Mouse (Mus musculus): ENCODE results near the gene Arl16. TPM values are rescaled to one million over a fixed set of nuclear protein-coding genes. Genes with fewer than 3 reads are reported as not detected.
"Not testable (repeated sequence)": the region's sequence is repeated elsewhere in the genome, so short reads cannot be mapped to it uniquely, and the experiment has no call there.

Arl16 gene
- polyA plus RNA-seq (2015; fragmentation: Nextera tagmentation; extraction: Ambion mirVana) = 42.7 and 53.3 TPM in 2 replicates

GRCm38 (mm10) chr11:120467051-120467735 is at the start of gene Arl16:
Gene Arl16, minus strand, starts transcription at chr11:120467607.
- WGBS = under 1% methylated on average over 54 of the region's 54 CpGs
- ATAC-seq (replicated peaks; ENCODE audit: low FRiP score) = peak; percentile 100
- no peaks in the 10 kb centered on the region for H3K27me3 ChIP-seq
- peak within 1 kb of the TSS; percentile 82 for H3K27ac ChIP-seq
- peak within 1 kb of the TSS; percentile 95 for H3K9ac ChIP-seq
- H3K9me3 ChIP-seq (replicated peaks) = no peaks in the 10 kb centered on the region
- H3K4me3 ChIP-seq (replicated peaks) = peak within 1 kb of the TSS; percentile 100
- peaks cover 69% of the 10 kb centered on the region for H3K36me3 ChIP-seq
- H3K4me1 ChIP-seq = peaks cover 26% of the 10 kb centered on the region
- H3K4me2 ChIP-seq = peak within 1 kb of the TSS; percentile 85

- no peaks in the 10 kb centered on the region for H3K9me3 ChIP-seq (replicated peaks)
- no peaks in the 10 kb centered on the region for H3K36me3 ChIP-seq
- WGBS = 89% methylated on average over 4 of the region's 4 CpGs
- H3K4me3 ChIP-seq (replicated peaks) = no peak overlapping the region
- ATAC-seq (replicated peaks; ENCODE audit: low FRiP score) = no peak
- H3K4me2 ChIP-seq = no peak overlapping the region
- peaks cover 31% of the 10 kb centered on the region for H3K4me1 ChIP-seq
- no peaks in the 10 kb centered on the region for H3K27me3 ChIP-seq
- no peak overlapping the region for H3K27ac ChIP-seq
- H3K9ac ChIP-seq = no peak overlapping the region
These were observed 49.7 kb upstream of the Arl16 start for GRCm38 (mm10) chr11:120517147-120517546.

- H3K4me1 ChIP-seq = peaks cover 37% of the 10 kb centered on the region
- H3K4me2 ChIP-seq = no peak overlapping the region
- peak; percentile 71 for ATAC-seq (replicated peaks; ENCODE audit: low FRiP score)
- no peaks in the 10 kb centered on the region for H3K36me3 ChIP-seq
- no peaks in the 10 kb centered on the region for H3K27me3 ChIP-seq
- no peak overlapping the region for H3K9ac ChIP-seq
- 17% methylated on average over 17 of the region's 17 CpGs for WGBS
- no peaks in the 10 kb centered on the region for H3K9me3 ChIP-seq (replicated peaks)
- H3K27ac ChIP-seq = no peak overlapping the region
- no peak overlapping the region for H3K4me3 ChIP-seq (replicated peaks)
These were observed 48.2 kb upstream of the Arl16 start for GRCm38 (mm10) chr11:120515611-120516010.

GRCm38 (mm10) chr11:120514262-120514661 is 46.9 kb upstream of the Arl16 start:
- not testable (repeated sequence) for H3K36me3 ChIP-seq; H3K9me3 ChIP-seq (replicated peaks)

GRCm38 (mm10) chr11:120512790-120513453 is 45.5 kb upstream of the Arl16 start:
- no peak for ATAC-seq (replicated peaks; ENCODE audit: low FRiP score)
- Histone ChIP-seq H3K27ac (no peak overlapping the region), H3K9me3 (replicated peaks) (no peaks in the 10 kb centered on the region), H3K4me3 (replicated peaks) (no peak overlapping the region), H3K36me3 (no peaks in the 10 kb centered on the region), H3K27me3 (no peaks in the 10 kb centered on the region), H3K9ac (no peak overlapping the region), H3K4me2 (no peak overlapping the region), H3K4me1 (peaks cover 25% of the 10 kb centered on the region)
- WGBS = 24% methylated on average over 6 of the region's 6 CpGs

More at GRCm38 (mm10) chr11:120514262-120514661, 46.9 kb upstream of the Arl16 start:
- WGBS = 89% methylated on average over 2 of the region's 2 CpGs
- H3K27ac ChIP-seq; H3K27me3 ChIP-seq; ATAC-seq (replicated peaks; ENCODE audit: low FRiP score); H3K4me2 ChIP-seq; H3K4me3 ChIP-seq (replicated peaks); H3K9ac ChIP-seq: not testable (repeated sequence)
- peaks cover 33% of the 10 kb centered on the region for H3K4me1 ChIP-seq

GRCm38 (mm10) chr11:120510375-120511030 is 43.1 kb upstream of the Arl16 start:
- Histone ChIP-seq H3K4me3 (replicated peaks) (peak overlapping the region; percentile 32), H3K27me3 (no peaks in the 10 kb centered on the region), H3K27ac (peak overlapping the region; percentile 64), H3K9ac (peak overlapping the region; percentile 26; the same call in 1 of the 2 replicates), H3K4me1 (peaks cover 27% of the 10 kb centered on the region), H3K36me3 (no peaks in the 10 kb centered on the region), H3K4me2 (peak overlapping the region; percentile 53), H3K9me3 (replicated peaks) (no peaks in the 10 kb centered on the region)
- ATAC-seq (replicated peaks; ENCODE audit: low FRiP score) = no peak; the same call in 1 of the 2 replicates
- WGBS = 11% methylated on average over 16 of the region's 16 CpGs

- Histone ChIP-seq H3K36me3 (no peaks in the 10 kb centered on the region), H3K4me3 (replicated peaks) (no peak overlapping the region), H3K27ac (peak overlapping the region; percentile 64; the same call in 1 of the 2 replicates), H3K4me2 (peak overlapping the region; percentile 53; the same call in 1 of the 2 replicates), H3K27me3 (no peaks in the 10 kb centered on the region), H3K9ac (no peak overlapping the region), H3K9me3 (replicated peaks) (no peaks in the 10 kb centered on the region), H3K4me1 (peaks cover 27% of the 10 kb centered on the region)
- ATAC-seq (replicated peaks; ENCODE audit: low FRiP score) = no peak
- 52% methylated on average over 4 of the region's 4 CpGs for WGBS
These were observed 42.5 kb upstream of the Arl16 start for GRCm38 (mm10) chr11:120509940-120510339.

GRCm38 (mm10) chr11:120508290-120508870 is 41.0 kb upstream of the Arl16 start:
- ATAC-seq (replicated peaks; ENCODE audit: low FRiP score) = no peak
- H3K4me2 ChIP-seq = no peak overlapping the region
- H3K4me3 ChIP-seq (replicated peaks) = no peak overlapping the region
- H3K4me1 ChIP-seq = peaks cover 27% of the 10 kb centered on the region
- no peaks in the 10 kb centered on the region for H3K27me3 ChIP-seq
- 80% methylated on average over 9 of the region's 9 CpGs for WGBS
- no peaks in the 10 kb centered on the region for H3K9me3 ChIP-seq (replicated peaks)
- 0 out of 2 replicates have a peak overlapping the region, but pooled peaks have one; percentile 27 for H3K27ac ChIP-seq
- no peak overlapping the region for H3K9ac ChIP-seq
- no peaks in the 10 kb centered on the region for H3K36me3 ChIP-seq

GRCm38 (mm10) chr11:120507611-120508289 is 40.3 kb upstream of the Arl16 start:
- H3K9me3 ChIP-seq (replicated peaks) = no peaks in the 10 kb centered on the region
- H3K4me3 ChIP-seq (replicated peaks) = no peak overlapping the region
- peaks cover 22% of the 10 kb centered on the region for H3K4me1 ChIP-seq
- no peak overlapping the region for H3K4me2 ChIP-seq
- 0 out of 2 replicates have a peak overlapping the region, but pooled peaks have one; percentile 48 for H3K27ac ChIP-seq
- no peaks in the 10 kb centered on the region for H3K36me3 ChIP-seq
- 67% methylated on average over 13 of the region's 13 CpGs for WGBS
- no peak for ATAC-seq (replicated peaks; ENCODE audit: low FRiP score)
- H3K27me3 ChIP-seq = no peaks in the 10 kb centered on the region
- H3K9ac ChIP-seq = no peak overlapping the region

- ATAC-seq (replicated peaks; ENCODE audit: low FRiP score) = 0 out of 2 replicates have a peak, but pooled peaks have one; percentile 46
- H3K27ac ChIP-seq = 0 out of 2 replicates have a peak overlapping the region, but pooled peaks have one; percentile 48
- 57% methylated on average over 4 of the region's 4 CpGs for WGBS
- H3K27me3 ChIP-seq = no peaks in the 10 kb centered on the region
- H3K4me3 ChIP-seq (replicated peaks) = no peak overlapping the region
- peaks cover 19% of the 10 kb centered on the region for H3K4me1 ChIP-seq
- no peak overlapping the region for H3K4me2 ChIP-seq
- H3K9me3 ChIP-seq (replicated peaks) = no peaks in the 10 kb centered on the region
- H3K36me3 ChIP-seq = no peaks in the 10 kb centered on the region
- no peak overlapping the region for H3K9ac ChIP-seq
These were observed 39.5 kb upstream of the Arl16 start for GRCm38 (mm10) chr11:120506899-120507298.

GRCm38 (mm10) chr11:120505661-120506060 is 38.3 kb upstream of the Arl16 start:
- H3K27ac ChIP-seq = no peak overlapping the region
- WGBS = 79% methylated on average over 3 of the region's 3 CpGs
- peaks cover 13% of the 10 kb centered on the region for H3K4me1 ChIP-seq
- no peaks in the 10 kb centered on the region for H3K27me3 ChIP-seq
- H3K4me2 ChIP-seq = no peak overlapping the region
- no peak overlapping the region for H3K9ac ChIP-seq
- H3K36me3 ChIP-seq = no peaks in the 10 kb centered on the region
- no peaks in the 10 kb centered on the region for H3K9me3 ChIP-seq (replicated peaks)
- no peak overlapping the region for H3K4me3 ChIP-seq (replicated peaks)
- ATAC-seq (replicated peaks; ENCODE audit: low FRiP score) = no peak

Data from kidney, embryonic 15.5 days (tissue).